Mouse (Mus musculus) brain, embryonic 14.5 days (tissue): ENCODE measurements around the gene Dcst1. TPM values are rescaled to one million over a fixed set of nuclear protein-coding genes. Genes with fewer than 3 reads are reported as not detected.
A peak's percentile ranks its signal among the peaks of the same experiment; 100 is the strongest.

ENCODE experiments used
- DNase-seq: peaks from one replicate; pipeline ENCODE4 v3.0.0-alpha.2; 2011; ENCODE audit warnings: low read depth
- CTCF ChIP-seq: fragments of 200-500 bp; IDR thresholded peaks from 2 replicates; pipeline ENCODE4 v1.5.1; 2012; ENCODE audit warnings: inconsistent platforms, mild to moderate bottlenecking, moderate library complexity, borderline replicate concordance; ENCODE audit not compliant: insufficient read depth, insufficient read length; ENCODE audit errors: extremely low read depth
- POLR2A ChIP-seq: fragments of 200-500 bp; IDR thresholded peaks from 2 replicates; pipeline ENCODE4 v1.6.1; 2012; ENCODE audit warnings: mild to moderate bottlenecking, inconsistent platforms, borderline replicate concordance; ENCODE audit not compliant: poor library complexity, insufficient read depth, insufficient read length, severe bottlenecking; ENCODE audit errors: extremely low read depth
- polyA plus RNA-seq: library from polyadenylated mRNA; depleted of rRNA; stranded (reverse); fragments of >200 nt; gene quantifications from 2 replicates; pipeline ENCODE4 v1.2.3, GENCODE M21; 2012

The Dcst1 gene
- polyA plus RNA-seq, 1 experiment = 0.04 TPM

GRCm38 (mm10) chr3:89327371-89327870, 37.6 kb downstream of the Dcst1 start:
- TF ChIP-seq POLR2A (no peak), CTCF (no peak)
- no peak for DNase-seq

DNA sequence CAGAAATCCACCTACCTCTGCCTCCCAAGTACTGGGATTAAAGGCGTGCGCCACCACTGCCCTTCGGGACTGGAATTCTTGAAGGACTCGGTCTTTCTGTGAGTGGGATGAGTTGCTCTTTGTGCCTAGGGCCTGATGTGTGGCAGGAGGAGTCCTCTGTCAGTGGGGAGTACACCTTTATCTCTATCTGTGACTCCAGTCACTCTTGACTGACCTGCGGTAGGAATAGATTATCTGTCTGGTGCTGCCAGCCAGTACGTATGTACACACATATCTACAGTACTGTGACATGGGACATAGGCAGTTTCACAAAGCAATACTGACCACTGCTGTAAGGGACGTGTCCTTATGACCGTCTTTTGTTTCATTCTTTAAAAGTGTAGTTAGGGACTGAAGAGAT, 39.2 kb downstream of the Dcst1 start:
- no peak for TF ChIP-seq POLR2A
- no peak for TF ChIP-seq CTCF

DNA sequence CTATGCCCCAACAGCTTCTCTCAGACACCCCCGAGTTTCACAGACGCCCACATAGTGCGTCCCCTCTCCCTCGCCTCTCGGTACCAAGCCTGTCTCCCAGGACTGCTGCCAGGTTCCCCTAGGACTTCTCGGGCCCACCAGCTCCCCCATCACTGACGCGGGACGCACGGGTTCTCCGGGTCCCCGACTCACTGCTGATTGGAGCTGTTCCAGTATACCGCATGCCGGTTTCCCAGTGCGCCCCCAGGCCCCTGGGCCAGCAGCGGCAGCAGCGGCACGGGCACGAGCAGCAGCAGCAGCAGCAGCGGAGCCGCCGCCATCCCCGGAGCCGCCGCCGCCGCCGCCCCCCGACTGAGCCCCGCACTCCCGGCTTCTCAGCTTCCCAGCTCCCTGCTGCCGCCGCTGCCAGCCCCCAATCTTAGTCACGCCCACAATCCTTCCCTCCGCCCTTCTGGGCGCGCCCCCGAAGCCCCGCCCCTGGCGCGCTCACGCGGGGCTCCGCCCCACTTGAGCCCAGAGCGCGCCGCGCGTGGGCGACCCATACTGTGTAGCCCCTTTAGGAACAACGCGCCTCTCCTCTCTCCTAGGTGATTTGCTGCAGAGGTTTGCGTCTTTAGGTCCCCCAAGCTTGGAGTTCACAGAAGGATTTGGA, 42.4 kb downstream of the Dcst1 start, which contains the start of gene Efna3:
Gene Efna3 (minus strand): TSS at position 452 of the 652 bp plus-strand sequence.
- TF ChIP-seq POLR2A (peak; percentile 42; the same call in 1 of the 2 replicates), CTCF (no peak)
- peak; percentile 94 for DNase-seq

More for the DNA sequence above, 39.2 kb downstream of the Dcst1 start:
- DNase-seq = no peak

- TF ChIP-seq POLR2A (no peak), CTCF (no peak)
- DNase-seq = no peak
These were observed 42.9 kb downstream of the Dcst1 start for GRCm38 (mm10) chr3:89322131-89322500.

- no peak for TF ChIP-seq POLR2A
- TF ChIP-seq CTCF = no peak
- peak; percentile 53 for DNase-seq
These were observed 43.6 kb downstream of the Dcst1 start for GRCm38 (mm10) chr3:89321183-89322130.

DNA sequence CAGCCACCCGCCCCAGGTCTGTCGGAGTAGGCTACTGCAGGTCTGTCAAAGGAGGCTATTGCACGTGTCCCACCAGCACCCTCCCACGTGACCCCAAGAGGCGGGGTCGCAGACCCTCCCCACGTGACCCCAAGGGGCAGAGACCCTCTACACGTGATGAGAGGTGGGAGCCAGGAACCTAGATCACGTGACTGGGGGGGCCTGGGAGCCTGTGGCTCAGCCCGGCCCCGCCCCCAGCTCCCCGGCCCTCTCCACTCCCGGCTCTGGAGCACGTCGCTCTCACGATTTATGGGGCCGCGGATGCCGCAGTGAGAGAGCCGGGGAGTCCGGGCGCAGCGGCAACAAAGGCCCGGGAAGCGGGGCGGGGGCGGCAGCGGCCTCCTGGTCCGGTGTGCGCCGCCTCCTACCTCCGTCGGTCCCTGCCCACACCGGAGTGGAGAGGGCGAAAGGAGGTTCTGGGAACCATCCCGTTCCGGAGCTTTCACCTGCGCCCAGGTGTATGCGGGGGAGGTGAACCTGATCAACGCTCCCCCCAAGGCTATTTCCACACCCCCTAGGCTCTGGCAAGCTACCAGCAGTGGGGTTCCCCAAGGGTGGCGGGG, 44.4 kb downstream of the Dcst1 start:
- peak; percentile 85 for DNase-seq
- TF ChIP-seq CTCF (no peak), POLR2A (no peak)

DNA sequence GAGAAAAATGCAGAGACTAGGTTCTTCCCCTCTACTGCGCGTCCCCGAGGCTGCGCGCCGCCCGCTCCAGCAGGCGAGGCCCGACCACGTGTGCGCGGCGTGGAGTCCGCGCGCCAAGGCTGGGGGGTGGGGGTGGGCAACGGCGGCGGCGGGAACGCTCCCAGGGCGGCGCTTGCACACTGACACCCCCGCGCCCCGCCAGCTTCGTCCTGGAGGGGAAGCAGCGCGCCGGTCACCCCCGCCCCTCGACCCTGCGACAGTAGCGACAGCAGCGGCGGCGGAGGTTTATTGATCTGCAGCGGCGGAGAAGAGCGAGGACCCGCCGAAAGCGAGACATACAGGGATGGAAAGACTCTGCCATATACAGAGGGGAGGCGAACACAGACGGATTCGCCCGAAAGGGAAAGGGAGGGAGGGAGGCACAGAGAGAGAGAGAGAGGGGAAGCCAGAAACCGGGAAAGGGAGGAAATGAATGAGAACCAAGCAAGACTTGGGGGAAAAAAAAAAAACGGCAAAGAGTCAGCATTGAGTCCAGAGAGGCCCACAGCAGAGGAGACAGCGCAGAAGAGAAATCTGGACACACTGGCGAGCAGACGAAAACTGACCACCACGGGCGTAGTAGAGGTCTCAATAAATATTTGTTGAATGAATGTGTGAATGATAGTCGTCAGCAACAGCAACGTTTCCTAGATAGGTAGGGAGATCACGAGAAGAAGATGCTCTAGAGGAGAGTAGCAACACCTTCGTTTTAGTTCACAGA, 45.3 kb downstream of the Dcst1 start:
- DNase-seq = peak; percentile 64
- TF ChIP-seq POLR2A = no peak
- TF ChIP-seq CTCF = no peak

DNA sequence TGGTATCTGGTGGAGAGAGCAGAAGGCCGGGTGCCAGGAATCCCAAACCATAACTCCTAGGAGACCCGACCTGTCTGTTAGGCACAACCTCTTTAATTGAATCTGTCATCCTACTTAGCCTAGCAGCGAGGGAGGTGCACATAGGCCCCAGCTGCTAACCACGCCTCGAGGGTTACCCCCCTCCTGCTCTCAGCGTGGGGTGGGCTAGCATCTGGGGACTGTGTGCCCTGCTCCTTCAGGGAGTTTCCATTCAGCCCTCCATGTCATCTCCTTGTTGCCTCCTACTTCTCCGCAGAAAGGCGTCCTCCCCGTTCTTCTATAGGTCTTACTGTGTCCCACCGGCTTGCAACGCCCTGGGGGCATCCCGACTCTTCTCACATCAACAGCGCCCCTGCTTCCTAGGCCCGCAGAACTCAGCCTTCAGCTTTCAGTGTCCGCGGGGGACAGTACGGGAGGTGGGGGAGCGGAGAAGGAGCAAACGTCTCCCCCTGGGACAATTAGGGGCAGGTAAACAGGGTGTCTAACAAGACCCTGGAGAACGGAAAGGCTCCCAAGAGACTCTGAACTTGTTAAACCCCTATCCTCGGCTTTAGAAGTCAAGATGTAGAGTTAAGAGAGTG, 46.0 kb downstream of the Dcst1 start:
- TF ChIP-seq CTCF = no peak
- no peak for TF ChIP-seq POLR2A
- DNase-seq = peak; percentile 14

DNA sequence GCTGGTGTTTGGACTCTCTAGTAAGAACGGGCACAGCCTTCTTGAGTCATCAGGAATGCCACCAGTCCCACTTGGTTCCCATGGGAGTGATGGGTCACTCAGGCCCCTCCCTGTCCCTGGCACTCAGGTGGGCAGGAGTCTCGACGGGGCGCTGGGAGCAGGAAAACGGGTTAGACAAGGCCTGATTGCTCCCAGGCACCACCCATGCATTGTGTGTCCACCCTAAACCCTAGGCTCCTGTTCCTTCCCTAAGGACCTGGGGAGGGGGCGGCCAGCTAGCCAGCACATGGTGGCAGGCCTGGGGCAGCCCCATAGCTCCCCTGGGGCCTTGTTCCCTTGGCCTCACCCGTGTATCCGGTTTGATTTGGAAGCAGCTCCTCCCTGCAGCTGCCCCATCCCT, 46.7 kb downstream of the Dcst1 start:
- DNase-seq = no peak
- TF ChIP-seq CTCF = no peak

GRCm38 (mm10) chr3:89317246-89317645, 47.8 kb downstream of the Dcst1 start:
- TF ChIP-seq CTCF = no peak
- TF ChIP-seq POLR2A = no peak
- peak; percentile 18 for DNase-seq
